12 mouse cellular contexts compared by ENCODE assay signal in the genomic region with DNA sequence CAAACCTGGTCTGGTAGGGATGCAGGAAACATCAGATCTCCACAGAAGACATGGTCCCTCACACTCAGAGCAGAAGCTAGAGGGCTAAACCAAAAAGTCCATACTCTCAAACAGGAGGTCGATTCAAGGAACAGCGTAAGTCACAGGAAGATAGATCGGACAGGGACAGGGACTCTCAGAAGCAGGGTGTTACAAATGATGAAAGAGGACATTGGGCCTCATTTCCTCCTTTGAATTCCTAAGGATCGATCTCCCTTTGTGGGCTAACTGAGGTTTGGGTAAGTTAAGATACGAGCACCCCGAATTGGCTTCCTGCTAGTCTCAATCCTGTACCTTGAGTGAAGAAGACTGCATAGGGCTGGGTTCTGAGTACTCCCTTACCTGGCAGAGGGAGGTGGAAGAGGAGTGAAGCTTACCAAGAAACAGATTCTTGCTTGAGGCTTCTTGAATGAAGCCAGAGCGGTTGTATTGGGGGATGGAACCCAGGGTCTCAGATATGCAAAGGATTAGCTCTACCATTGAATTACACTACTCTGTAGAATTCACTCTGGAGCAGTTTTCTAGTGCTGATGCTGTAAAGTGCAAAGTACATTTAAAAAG. TPM values are rescaled to one million over a fixed set of nuclear protein-coding genes. Genes with fewer than 3 reads are reported as not detected.
DNase-seq lines count a peak whose midpoint lies in the region; ATAC-seq and TF ChIP-seq lines count a peak whose summit lies in the region.
"Had no signal": no experiment of that assay in that cellular context is flagged by ENCODE, and none has a peak within 500 bp of the region (broad histone marks: within the 10 kb centered on the region; RNA-seq: fewer than 3 reads in every experiment).

No protein-coding gene starts in this region.

- H3K27me3 ChIP-seq in forebrain, embryonic 10.5 days (ENCODE audit: poor library complexity, severe bottlenecking) = peaks cover 97% of the 10 kb centered on the region
- H3K27me3 ChIP-seq in forebrain, embryonic 12.5 days = peaks cover 76% of the 10 kb centered on the region
- H3K27me3 ChIP-seq in E14TG2a.4 (ENCODE audit: insufficient read depth, low read length) = peaks cover 91% of the 10 kb centered on the region
- peaks cover 52% of the 10 kb centered on the region for H3K27me3 ChIP-seq in forebrain, postnatal 0 days (ENCODE audit: insufficient read depth, low read length)
- H3K27me3 ChIP-seq in midbrain, embryonic 10.5 days (ENCODE audit: low read depth, poor library complexity, severe bottlenecking) = peaks cover 92% of the 10 kb centered on the region

- no peak overlapping the region for H3K27ac ChIP-seq in forebrain, embryonic 10.5 days
- no peak overlapping the region for H3K27ac ChIP-seq in forebrain, embryonic 12.5 days
- no peak overlapping the region for H3K27ac ChIP-seq in forebrain, postnatal 0 days (ENCODE audit: low read depth, low read length)
- H3K27ac ChIP-seq in midbrain, embryonic 10.5 days (replicated peaks) = no peak overlapping the region

- H3K4me3 ChIP-seq in forebrain, embryonic 10.5 days = peak overlapping the region; percentile 62
- H3K4me3 ChIP-seq in forebrain, embryonic 12.5 days (replicated peaks) = no peak overlapping the region; the same call in 1 of the 2 replicates
- peak overlapping the region; percentile 83 for H3K4me3 ChIP-seq in E14TG2a.4 (replicated peaks; ENCODE audit: low read length)
- H3K4me3 ChIP-seq in forebrain, postnatal 0 days (ENCODE audit: low read depth, low read length) = peak overlapping the region; percentile 42
- peak overlapping the region; percentile 65 for H3K4me3 ChIP-seq in midbrain, embryonic 10.5 days

- no peak for ATAC-seq in forebrain, embryonic 12.5 days (ENCODE audit: low FRiP score)
- ATAC-seq in forebrain, postnatal 0 days = no peak
- ATAC-seq: liver, postnatal 0 days had no signal

- 7% methylated on average over 7 of the region's 7 CpGs for WGBS in forebrain, embryonic 10.5 days
- WGBS in forebrain, embryonic 12.5 days = 8% methylated on average over 7 of the region's 7 CpGs
- WGBS in forebrain, postnatal 0 days = 14% methylated on average over 7 of the region's 7 CpGs
- WGBS in midbrain, embryonic 10.5 days = 4% methylated on average over 7 of the region's 7 CpGs

- no peak for TF ChIP-seq CTCF in E14TG2a.4 (conservative IDR thresholded peaks at IDR 0.05; ENCODE audit: low read length)
- TF ChIP-seq CTCF in forebrain, postnatal 0 days (IDR thresholded peaks at IDR 0.05; ENCODE audit: low read depth) = no peak

- no peak overlapping the region for H3K9ac ChIP-seq in forebrain, embryonic 12.5 days
- no peak overlapping the region for H3K9ac ChIP-seq in forebrain, postnatal 0 days
- H3K9ac ChIP-seq: liver, postnatal 0 days had no signal

- H3K9me3 ChIP-seq in forebrain, embryonic 10.5 days = no peaks in the 10 kb centered on the region
- no peaks in the 10 kb centered on the region for H3K9me3 ChIP-seq in forebrain, embryonic 12.5 days
- H3K9me3 ChIP-seq in E14TG2a.4 (ENCODE audit: low read length) = no peaks in the 10 kb centered on the region
- no peaks in the 10 kb centered on the region for H3K9me3 ChIP-seq in forebrain, postnatal 0 days (ENCODE audit: low read length)
- no peaks in the 10 kb centered on the region for H3K9me3 ChIP-seq in midbrain, embryonic 10.5 days (replicated peaks)

- H3K36me3 ChIP-seq in forebrain, embryonic 10.5 days (replicated peaks) = no peaks in the 10 kb centered on the region
- no peaks in the 10 kb centered on the region for H3K36me3 ChIP-seq in forebrain, embryonic 12.5 days (replicated peaks)
- peaks cover 9% of the 10 kb centered on the region; the same call in 1 of the 2 replicates for H3K36me3 ChIP-seq in E14TG2a.4 (ENCODE audit: insufficient read depth, low read length)
- no peaks in the 10 kb centered on the region for H3K36me3 ChIP-seq in forebrain, postnatal 0 days (ENCODE audit: insufficient read depth)
- no peaks in the 10 kb centered on the region for H3K36me3 ChIP-seq in midbrain, embryonic 10.5 days

- H3K4me2 ChIP-seq in forebrain, embryonic 12.5 days = no peak overlapping the region
- H3K4me2 ChIP-seq in forebrain, postnatal 0 days (ENCODE audit: low read depth) = no peak overlapping the region

- intact Hi-C loops in left cerebral cortex, postnatal 36 days (cut with DNase I) = no loop called here

- DNase-seq in forebrain, embryonic 10.5 days (ENCODE audit: extremely low spot score, low spot score) = no peak
- no peak for DNase-seq in forebrain, postnatal 0 days
- DNase-seq in midbrain, embryonic 10.5 days (ENCODE audit: low spot score) = peak; percentile 45
- no peak for DNase-seq in urinary bladder, adult 2 months (ENCODE audit: low spot score)
- DNase-seq in left cerebral cortex, adult 9 months (ENCODE audit: low spot score in 2 of 2) = no peak
- no peak for DNase-seq in left cerebral cortex, postnatal 36 days (ENCODE audit: low spot score in 2 of 2)
- DNase-seq: adrenal gland, postnatal 25 days; layer of hippocampus, adult 9-11 months; liver, postnatal 0 days had no signal

- peaks cover 21% of the 10 kb centered on the region for H3K4me1 ChIP-seq in forebrain, embryonic 10.5 days
- peaks cover 12% of the 10 kb centered on the region for H3K4me1 ChIP-seq in forebrain, embryonic 12.5 days
- H3K4me1 ChIP-seq in E14TG2a.4 (replicated peaks; ENCODE audit: low read depth, low read length) = peaks cover 30% of the 10 kb centered on the region
- 0 out of 2 replicates have a peak, but pooled peaks cover 7% of the 10 kb centered on the region for H3K4me1 ChIP-seq in forebrain, postnatal 0 days (ENCODE audit: insufficient read depth)
- H3K4me1 ChIP-seq in midbrain, embryonic 10.5 days = peaks cover 16% of the 10 kb centered on the region

RNA-seq across cellular contexts. Expression of a gene that starts 1.1 kb away (rescaled TPM):
- polyA plus RNA-seq in forebrain, embryonic 10.5 days (2016; fragmentation: Nextera tagmentation; extraction: Ambion mirVana) = 0.11 and 0.17 TPM in 2 replicates
- polyA plus RNA-seq in forebrain, embryonic 12.5 days (2016; fragmentation: Nextera tagmentation; extraction: Ambion mirVana) = 0.20 TPM in 1 of 2 replicates, not detected in the other
- not detected in 2 replicates for total RNA-seq in forebrain, postnatal 0 days (2014; rRNA removed)
- polyA plus RNA-seq in forebrain, postnatal 0 days (2015; fragmentation: Nextera tagmentation; extraction: Ambion mirVana) = not detected in 2 replicates
- polyA plus RNA-seq in midbrain, embryonic 10.5 days (2016; fragmentation: Nextera tagmentation; extraction: Ambion mirVana) = 0.10 TPM in 1 of 2 replicates, not detected in the other
- polyA plus RNA-seq in urinary bladder, adult 2 months (2012; rRNA removed) = not detected in 2 replicates
- total RNA-seq in left cerebral cortex, postnatal 36 days (2021) = not detected
- total RNA-seq: adrenal gland, postnatal 25 days; heart, postnatal 10 days had no signal
- polyA plus RNA-seq: liver, postnatal 0 days had no signal

RNA-seq across cellular contexts. Expression of a gene that starts 38.7 kb away (rescaled TPM):
- polyA plus RNA-seq in forebrain, embryonic 10.5 days (2016; fragmentation: Nextera tagmentation; extraction: Ambion mirVana) = not detected in 2 replicates
- not detected in 2 replicates for polyA plus RNA-seq in forebrain, embryonic 12.5 days (2016; fragmentation: Nextera tagmentation; extraction: Ambion mirVana)
- not detected in 2 replicates for total RNA-seq in forebrain, postnatal 0 days (2014; rRNA removed)
- polyA plus RNA-seq in forebrain, postnatal 0 days (2015; fragmentation: Nextera tagmentation; extraction: Ambion mirVana) = not detected in 2 replicates
- polyA plus RNA-seq in midbrain, embryonic 10.5 days (2016; fragmentation: Nextera tagmentation; extraction: Ambion mirVana) = not detected in 2 replicates
- polyA plus RNA-seq in urinary bladder, adult 2 months (2012; rRNA removed) = not detected in 2 replicates
- not detected for total RNA-seq in left cerebral cortex, postnatal 36 days (2021)
- total RNA-seq: adrenal gland, postnatal 25 days; heart, postnatal 10 days had no signal
- polyA plus RNA-seq: liver, postnatal 0 days had no signal
